Mouse (Mus musculus): Measurements from ENCODE around the gene Stx6.

The Stx6 gene

DNA sequence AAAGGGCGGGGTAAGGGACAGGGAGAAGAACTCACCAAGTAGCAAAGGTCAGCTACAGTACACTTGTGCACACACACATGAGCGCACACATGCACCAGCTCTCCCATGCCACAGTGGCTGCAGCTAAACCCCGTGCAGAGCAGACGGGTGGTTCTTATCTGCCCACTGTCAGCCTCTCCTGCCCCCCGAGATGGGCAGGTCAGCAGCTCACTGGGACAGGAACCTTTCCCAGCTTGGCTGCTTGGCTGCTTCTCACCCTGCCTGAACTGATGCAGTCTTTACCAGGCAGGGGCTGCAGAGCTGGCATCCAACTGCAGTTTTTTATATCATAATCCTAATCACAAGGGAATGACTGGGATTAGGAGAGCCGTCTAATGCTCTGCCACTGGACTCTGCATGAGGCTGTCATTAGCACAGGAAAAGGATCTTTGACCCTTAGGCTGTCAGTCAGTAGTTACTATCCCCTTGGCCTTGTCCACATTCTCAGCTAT lies 94.2 kb downstream of the Stx6 start:
- CTCF ChIA-PET: no interaction called here
- POLR2A ChIA-PET: interaction anchor here in 3 of 4 experiments (1.0 to 1.3 kb wide), 4 partner anchors 10 to 155 kb away, joined by 3 to 4 read pairs (median 4); partner anchors contain the start of gene Ier5 (in 2 of the 3)

DNA sequence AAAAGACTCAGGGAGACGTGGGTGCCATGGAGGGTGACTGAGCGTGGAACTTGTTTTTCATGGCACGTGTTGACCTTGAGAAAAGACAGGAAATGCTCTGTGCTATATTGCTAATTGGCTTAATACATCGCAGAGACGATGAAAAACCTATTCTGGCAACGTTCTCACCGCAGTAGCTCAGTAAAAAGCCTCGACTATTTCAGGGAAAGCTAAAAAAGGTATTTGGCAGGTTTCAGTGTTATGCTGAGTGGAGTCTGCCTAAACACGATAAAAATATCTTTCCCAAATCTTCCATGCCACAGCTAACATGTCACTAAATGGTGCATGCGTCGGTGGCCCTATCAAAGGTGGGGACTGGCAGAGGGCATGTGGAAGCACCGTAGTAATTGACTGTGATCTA lies 94.6 kb downstream of the Stx6 start:
- CTCF ChIA-PET: no interaction called here
- POLR2A ChIA-PET: interaction anchor here in 3 of 4 experiments (1.0 to 1.3 kb wide), 4 partner anchors 9 to 156 kb away, joined by 3 to 4 read pairs (median 4); partner anchors contain the start of gene Ier5 (in 2 of the 3)

DNA sequence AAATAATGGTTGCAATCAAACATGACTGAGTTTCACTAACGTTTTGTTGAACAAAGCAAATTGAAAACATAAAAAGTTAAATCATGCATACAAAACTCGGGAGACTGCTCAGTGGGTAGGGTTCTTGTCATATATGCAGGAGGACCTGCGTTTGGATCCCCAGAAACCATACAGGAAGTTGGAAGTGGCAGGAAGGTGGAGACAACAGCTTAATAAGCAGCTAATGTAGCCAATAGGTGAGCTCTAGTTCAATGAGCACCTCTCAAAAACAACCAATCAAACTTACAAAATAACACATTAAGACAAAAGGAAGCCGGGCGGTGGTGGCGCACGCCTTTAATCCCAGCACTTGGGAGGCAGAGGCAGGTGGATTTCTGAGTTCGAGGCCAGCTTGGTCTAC lies 95.8 kb downstream of the Stx6 start:
- CTCF ChIA-PET: no interaction called here

More for the DNA sequence above, 95.8 kb downstream of the Stx6 start:
- POLR2A ChIA-PET: interaction anchor here in 2 of 4 experiments (0.6 to 0.7 kb wide), 3 partner anchors 156 to 1409 kb away, joined by 3 to 4 read pairs (median 3); no protein-coding TSS in a partner anchor
